Mouse (Mus musculus) heart, adult 2 months (tissue): Measurements from ENCODE around the gene Wdr83os.

Source experiments
- CTCF ChIP-seq: fragments of 200-600 bp; IDR thresholded peaks from 2 replicates; pipeline ENCODE4 v1.8.1; 2022; ENCODE audit warnings: antibody characterized with exemption, mild to moderate bottlenecking, moderate library complexity
- EP300 ChIP-seq: fragments of 200-500 bp; IDR thresholded peaks from 2 replicates; pipeline ENCODE4 v1.6.1; 2011; ENCODE audit warnings: low read depth, low read length, control low read depth; ENCODE audit not compliant: insufficient read depth
- POLR2A ChIP-seq: fragments of 200-500 bp; IDR thresholded peaks from 2 replicates; pipeline ENCODE4 v1.6.1; 2011; ENCODE audit warnings: mild to moderate bottlenecking, low read depth, low read length, control low read depth; ENCODE audit not compliant: insufficient read depth

DNA sequence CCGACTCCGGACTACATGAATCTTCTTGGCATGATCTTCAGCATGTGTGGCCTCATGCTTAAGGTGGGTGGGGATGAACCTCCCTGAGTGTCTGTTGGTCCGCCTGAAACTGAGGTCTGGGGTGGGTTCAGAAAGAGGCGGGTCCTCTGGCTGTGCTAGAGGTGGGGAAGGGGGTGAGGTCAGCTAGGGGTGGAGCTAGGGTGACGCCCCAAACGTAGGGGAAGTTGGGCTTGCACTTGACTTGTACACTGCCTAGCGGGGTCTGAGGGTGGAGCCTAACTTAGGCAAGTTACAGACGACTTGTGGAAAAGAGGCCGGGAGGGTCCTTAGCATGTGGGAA lies 646 bp downstream of the Wdr83os start, which contains the start of gene Wdr83:
- TF ChIP-seq POLR2A (no peak), CTCF (no peak), EP300 (no peak)
